Mouse (Mus musculus): ENCODE results near the gene Mapkbp1.

DNA sequence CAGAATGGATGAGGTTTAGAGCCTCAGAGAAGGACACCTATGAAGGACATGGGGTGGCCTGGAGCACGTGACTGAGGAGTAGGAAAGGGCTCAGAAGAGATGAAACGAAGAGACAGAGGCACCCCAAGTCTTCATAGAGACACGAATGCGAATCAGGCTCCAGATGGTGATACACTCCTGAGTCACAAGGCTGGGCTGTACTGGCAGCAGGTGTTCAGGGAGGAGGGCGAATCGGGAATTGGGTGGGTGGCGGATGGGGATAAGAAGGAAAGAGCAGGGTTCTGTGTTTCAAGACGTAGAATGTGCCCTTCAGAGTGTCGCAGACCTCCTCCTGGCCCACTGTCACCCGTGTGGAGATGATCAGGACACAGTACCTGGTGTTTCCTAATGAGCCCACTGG lies 92.7 kb downstream of the Mapkbp1 start:
- TF ChIP-seq CTCF (IDR thresholded peaks at IDR 0.05; ENCODE audit: control insufficient read depth, insufficient read depth, insufficient read length) (no peak), MYOD1 (IDR thresholded peaks at IDR 0.05; ENCODE audit: control insufficient read depth, insufficient read length, low read depth) (no peak), USF1 (IDR thresholded peaks at IDR 0.05; ENCODE audit: low read depth) (no peak)

All from C2C12 (cell line).